Mouse (Mus musculus): Measurements from ENCODE around the gene Tenm2.

- no peak for TF ChIP-seq POLR2A (IDR thresholded peaks at IDR 0.05; ENCODE audit: low read depth, low read length)
- no peak for TF ChIP-seq CTCF (IDR thresholded peaks at IDR 0.05; ENCODE audit: extremely low read depth, insufficient read length, insufficient replicate concordance, low read depth, low read length)
Observed at GRCm38 (mm10) chr11:36335147-36335546, 900.6 kb downstream of the Tenm2 start.

Data from small intestine, adult 2 months (tissue).